Mouse (Mus musculus): ENCODE data around the gene Gm5089. TPM values are rescaled to one million over a fixed set of nuclear protein-coding genes. Genes with fewer than 3 reads are reported as not detected.

Gene Gm5089
- polyA plus RNA-seq (2017; shearing (Covaris generic)): not detected

DNA sequence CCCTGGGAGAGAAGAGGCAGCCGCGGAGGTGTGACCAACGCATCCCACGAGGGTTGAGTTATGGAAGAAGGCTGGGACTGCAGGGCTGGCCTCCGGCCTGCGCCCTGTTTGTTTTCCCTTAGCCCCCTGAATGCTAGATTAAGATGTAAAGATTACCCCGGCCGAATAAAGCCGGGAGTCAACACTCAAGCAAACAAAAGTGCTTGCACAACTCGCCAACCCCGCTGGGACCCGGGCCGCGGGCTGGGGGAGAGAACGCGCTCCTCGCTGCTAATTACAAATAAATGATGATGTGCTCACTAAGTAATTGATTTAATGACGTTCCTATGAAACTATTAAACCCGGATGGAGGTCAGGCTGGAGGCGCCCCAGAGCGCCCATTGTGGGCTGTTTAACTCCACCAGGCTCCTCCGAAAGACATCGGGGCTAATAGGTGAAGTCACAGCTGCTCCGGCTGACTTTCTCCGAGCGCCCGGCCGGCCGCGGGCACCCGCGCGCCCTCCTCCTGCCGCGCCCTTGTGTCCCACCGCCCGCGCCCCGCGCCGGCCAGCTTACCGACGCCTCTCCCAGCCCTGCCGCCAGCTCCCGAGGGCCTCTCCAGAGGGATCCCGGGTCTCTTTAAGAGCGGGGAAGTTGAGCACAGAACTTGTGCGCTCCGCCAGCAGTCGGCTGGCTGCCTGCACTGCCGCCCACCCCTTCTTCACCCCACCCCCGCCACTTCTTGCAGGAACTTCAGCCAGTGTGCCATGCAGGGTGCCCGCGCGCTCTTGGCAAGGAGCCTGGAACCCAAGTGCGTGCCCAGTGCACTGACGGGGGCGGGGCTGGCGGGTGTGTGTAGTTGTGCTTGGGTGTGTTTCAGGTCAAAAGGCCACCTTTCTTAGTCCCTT lies at the start of gene Gm5089:
Gene Gm5089 (minus strand): TSS at position 620 of the 887 bp plus-strand sequence.

DNA sequence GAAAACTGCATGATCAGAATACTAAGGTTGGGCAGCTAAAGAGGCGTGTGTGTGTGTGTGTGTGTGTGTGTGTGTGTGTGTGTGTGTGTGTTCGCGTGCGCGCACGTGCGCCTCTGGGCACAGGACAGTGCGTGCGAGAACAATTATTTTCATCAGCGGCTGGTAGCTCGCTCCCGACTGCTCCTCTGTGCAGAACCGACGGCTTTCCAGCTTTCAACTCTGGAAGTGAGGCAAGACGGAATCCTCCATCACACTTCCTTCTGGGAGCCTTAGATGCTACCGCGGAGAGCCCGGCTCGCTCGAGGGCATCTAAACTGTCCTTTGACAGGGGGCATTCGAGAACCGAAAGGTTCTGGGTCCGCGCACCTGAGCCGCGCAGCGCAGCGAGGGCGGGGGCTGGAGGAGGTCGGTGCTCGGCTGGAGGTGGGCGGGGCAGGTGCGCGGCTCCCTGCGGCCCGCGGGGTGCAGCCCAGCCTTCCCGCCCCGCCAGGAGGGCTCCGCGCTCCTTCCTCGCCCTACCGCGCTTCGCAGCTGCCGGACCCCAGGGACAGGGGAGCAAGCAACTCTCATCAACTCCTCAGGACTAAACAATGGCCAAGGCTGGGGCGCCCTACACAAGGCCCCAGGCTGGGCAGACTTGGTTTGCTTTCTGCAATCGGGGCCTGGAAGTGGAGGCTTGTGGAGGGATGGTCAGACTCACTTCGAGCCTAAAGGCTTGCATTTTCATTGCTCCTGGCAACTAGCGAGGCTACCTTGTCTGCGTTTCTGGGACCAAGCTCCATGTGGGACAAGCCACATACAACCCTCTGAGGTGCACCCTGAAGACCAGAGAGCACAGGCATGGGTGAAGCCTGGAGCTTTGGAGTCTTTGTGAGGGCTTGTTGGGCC lies 39.8 kb upstream of the Gm5089 start, which contains the start of gene Gm10837:
Gene Gm10837 (plus strand): TSS at position 146 of the 888 bp plus-strand sequence.

DNA sequence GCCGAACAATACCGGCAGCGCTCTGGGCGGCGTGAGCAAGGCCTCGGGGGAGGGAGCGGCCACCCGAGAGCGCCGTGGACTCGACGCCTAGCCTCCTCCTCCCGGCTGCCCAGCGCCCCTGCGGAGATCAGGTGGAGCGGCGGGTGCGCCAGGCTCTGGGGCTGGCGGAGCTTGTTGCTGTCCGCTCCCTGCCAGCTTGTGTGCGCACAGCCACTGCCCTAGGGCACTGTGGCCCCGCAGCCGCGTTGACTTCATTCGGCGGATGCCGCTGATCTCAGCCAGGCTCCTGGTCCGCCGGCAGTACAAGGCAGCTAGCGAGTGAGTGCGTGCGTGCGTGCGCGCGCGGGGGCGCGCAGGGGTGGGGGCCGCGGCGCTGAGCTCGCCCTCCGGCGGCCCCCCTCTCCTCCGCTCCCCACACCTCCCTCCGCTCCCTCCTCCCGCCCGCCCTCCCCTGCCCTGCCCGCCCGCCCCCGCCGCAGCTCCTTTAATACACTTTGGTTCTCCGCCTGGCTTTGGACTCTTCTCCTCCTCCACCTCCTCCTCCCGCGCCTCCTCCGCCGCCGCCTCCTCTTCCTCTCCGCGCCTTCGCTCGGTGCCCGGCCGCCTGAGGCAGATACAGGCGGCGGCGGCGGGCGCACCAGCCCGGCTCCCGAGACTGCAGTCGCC lies 24.1 kb upstream of the Gm5089 start, which contains the start of gene Zic2:
Gene Zic2 (plus strand): TSS at position 545 of the 666 bp plus-strand sequence.

GRCm38 (mm10) chr14:122464763-122465741 lies 14.1 kb upstream of the Gm5089 start, which contains the start of gene Zic5:
TSS of gene Zic5 (minus strand) at chr14:122465677.

Other genes starting within 250 kb of the Gm5089 start
- not detected for gene Zic5, start 14.6 kb upstream of the Gm5089 start, polyA plus RNA-seq (2017; shearing (Covaris generic))
- not detected for gene Zic2, start 24.3 kb upstream of the Gm5089 start, polyA plus RNA-seq (2017; shearing (Covaris generic))
- gene Gm10837, start 39.5 kb upstream of the Gm5089 start, polyA plus RNA-seq (2017; shearing (Covaris generic)): not detected
- 32.8 TPM for gene Pcca, start 83.2 kb upstream of the Gm5089 start, polyA plus RNA-seq (2017; shearing (Covaris generic))

Measured in activated CD4-positive, CD25-positive, alpha-beta regulatory T cell, adult 9 weeks (primary cell).